Mouse (Mus musculus): ENCODE measurements at regions not wholly inside any gene's neighbourhood (a gene's known extent, or its start where the extent isn't known, plus 50 kb on each side); places are given as distances from the start of the nearest gene placed in this dataset.

- H3K36me3 ChIP-seq (replicated peaks; ENCODE audit: control insufficient read depth, insufficient read depth, low read depth), result no peaks in the 10 kb centered on the region
- DNase-seq (ENCODE audit: low read depth in 3 of 3, low spot score in 3 of 3), result no peak
- no peak overlapping the region for H3K4me3 ChIP-seq (ENCODE audit: insufficient read depth in 1 of 2, low read depth in 2 of 2, low read length in 2 of 2)
- H3K9me3 ChIP-seq (ENCODE audit: control insufficient read depth, low read length), result no peaks in the 10 kb centered on the region
- ATAC-seq (ENCODE audit: insufficient read depth), result no peak
- 52% methylated on average over 3 of the region's 3 CpGs for WGBS (ENCODE audit: insufficient replicate concordance)
- H3K4me2 ChIP-seq (ENCODE audit: low read depth), result no peak overlapping the region
- TF ChIP-seq EP300 (IDR thresholded peaks at IDR 0.05; ENCODE audit: low read depth) (no peak), CTCF (IDR thresholded peaks at IDR 0.05; ENCODE audit: low read depth) (no peak)
- H3K4me1 ChIP-seq (replicated peaks; ENCODE audit: control insufficient read depth in 2 of 2, insufficient read depth in 2 of 2, low read length in 1 of 2), result no peaks in the 10 kb centered on the region
- H3K27me3 ChIP-seq (ENCODE audit: control insufficient read depth, insufficient read depth, low read length), result no peaks in the 10 kb centered on the region
- H3K9ac ChIP-seq (replicated peaks), result no peak overlapping the region
- no peak overlapping the region for H3K27ac ChIP-seq
These were observed 163.8 kb upstream of the Gm10192 start for GRCm38 (mm10) chr4:97346799-97347198.

DNA sequence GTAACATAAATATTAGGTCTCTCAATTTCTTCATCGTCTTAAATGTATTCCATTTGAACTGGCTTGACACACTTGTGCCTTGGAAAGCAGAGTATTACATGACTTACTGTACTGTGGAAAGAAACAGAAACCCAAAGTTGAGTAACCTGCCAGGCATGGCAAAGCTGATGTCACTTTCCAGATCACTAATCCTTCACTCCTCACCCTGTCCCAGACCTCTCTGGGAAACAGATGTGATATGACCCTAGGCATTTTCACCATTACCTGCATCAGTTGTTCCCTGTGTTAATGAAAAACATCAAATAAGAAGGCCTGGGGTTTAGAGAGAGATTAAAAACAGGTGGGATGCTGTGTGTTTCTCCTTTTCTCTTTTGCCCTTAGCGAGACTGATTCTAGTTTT, 161.4 kb upstream of the Gm10192 start:
- no peak for TF ChIP-seq EP300 (IDR thresholded peaks at IDR 0.05; ENCODE audit: low read depth)
- no peak for TF ChIP-seq CTCF (IDR thresholded peaks at IDR 0.05; ENCODE audit: low read depth)
- H3K4me3 ChIP-seq (ENCODE audit: insufficient read depth in 1 of 2, low read depth in 2 of 2, low read length in 2 of 2), result no peak overlapping the region
- no peak overlapping the region for H3K4me2 ChIP-seq (ENCODE audit: low read depth)
- no peaks in the 10 kb centered on the region for H3K9me3 ChIP-seq (ENCODE audit: control insufficient read depth, low read length)
- H3K9ac ChIP-seq (replicated peaks), result no peak overlapping the region
- H3K27ac ChIP-seq, result no peak overlapping the region
- H3K36me3 ChIP-seq (replicated peaks; ENCODE audit: control insufficient read depth, insufficient read depth, low read depth), result no peaks in the 10 kb centered on the region
- no peaks in the 10 kb centered on the region for H3K4me1 ChIP-seq (replicated peaks; ENCODE audit: control insufficient read depth in 2 of 2, insufficient read depth in 2 of 2, low read length in 1 of 2)
- H3K27me3 ChIP-seq (ENCODE audit: control insufficient read depth, insufficient read depth, low read length), result no peaks in the 10 kb centered on the region
- WGBS (ENCODE audit: insufficient replicate concordance), result 61% methylated on average over 2 of the region's 2 CpGs
- no peak for DNase-seq (ENCODE audit: low read depth in 3 of 3, low spot score in 3 of 3)
- no peak for ATAC-seq (ENCODE audit: insufficient read depth)

- no peaks in the 10 kb centered on the region for H3K36me3 ChIP-seq (replicated peaks; ENCODE audit: control insufficient read depth, insufficient read depth, low read depth)
- ATAC-seq (ENCODE audit: insufficient read depth) (no peak), DNase-seq (ENCODE audit: low read depth in 3 of 3, low spot score in 3 of 3) (no peak)
- H3K4me3 ChIP-seq (ENCODE audit: insufficient read depth in 1 of 2, low read depth in 2 of 2, low read length in 2 of 2), result no peak overlapping the region
- no peak overlapping the region for H3K4me2 ChIP-seq (ENCODE audit: low read depth)
- no peak for TF ChIP-seq CTCF (IDR thresholded peaks at IDR 0.05; ENCODE audit: low read depth)
- TF ChIP-seq EP300 (IDR thresholded peaks at IDR 0.05; ENCODE audit: low read depth), result no peak
- no peak overlapping the region for H3K9ac ChIP-seq (replicated peaks)
- no peak overlapping the region for H3K27ac ChIP-seq
- WGBS (ENCODE audit: insufficient replicate concordance), result 47% methylated on average over 1 of the region's 1 CpGs
- no peaks in the 10 kb centered on the region for H3K9me3 ChIP-seq (ENCODE audit: control insufficient read depth, low read length)
- no peaks in the 10 kb centered on the region for H3K27me3 ChIP-seq (ENCODE audit: control insufficient read depth, insufficient read depth, low read length)
- no peaks in the 10 kb centered on the region for H3K4me1 ChIP-seq (replicated peaks; ENCODE audit: control insufficient read depth in 2 of 2, insufficient read depth in 2 of 2, low read length in 1 of 2)
These were observed 160.4 kb upstream of the Gm10192 start for GRCm38 (mm10) chr4:97343378-97343777.
